Mouse (Mus musculus) hindbrain, embryonic 16.5 days (tissue): Measurements from ENCODE around the gene Acadl. TPM values are rescaled to one million over a fixed set of nuclear protein-coding genes. Genes with fewer than 3 reads are reported as not detected.

ENCODE experiments used
- ATAC-seq: fragments of 200-750 bp; cut with Nextera tagmentation; 2 replicates; pipeline ENCODE4 v1.8.0; 2017; ENCODE audit warnings: moderate TSS enrichment, moderate library complexity
- H3K27ac ChIP-seq: fragments of 300-500 bp; sonication (generic); 2 replicates; pipeline ENCODE4 v1.5.1; 2014; ENCODE audit warnings: low read depth, mild to moderate bottlenecking, control low read depth, low read length, moderate library complexity
- H3K27me3 ChIP-seq: fragments of 300-500 bp; sonication (generic); replicated peaks from 2 replicates; pipeline ENCODE4 v1.6.1; 2014; ENCODE audit warnings: low read length; ENCODE audit not compliant: control insufficient read depth, insufficient read depth
- H3K36me3 ChIP-seq: fragments of 300-500 bp; sonication (generic); 2 replicates; pipeline ENCODE4 v1.6.1; 2014; ENCODE audit warnings: mild to moderate bottlenecking, low read length, moderate library complexity, mixed read lengths; ENCODE audit not compliant: control insufficient read depth, insufficient read depth
- H3K4me1 ChIP-seq: fragments of 300-500 bp; sonication (generic); 2 replicates; pipeline ENCODE4 v1.6.1; 2014; ENCODE audit warnings: low read depth, low read length; ENCODE audit not compliant: control insufficient read depth, insufficient read depth
- H3K4me2 ChIP-seq: fragments of 300-500 bp; sonication (generic); 2 replicates; pipeline ENCODE4 v1.6.1; 2014; ENCODE audit warnings: mild to moderate bottlenecking, low read length, control low read depth, moderate library complexity
- H3K4me3 ChIP-seq: fragments of 300-500 bp; sonication (generic); 2 replicates; pipeline ENCODE4 v1.5.1; 2014; ENCODE audit warnings: mild to moderate bottlenecking, low read length, control low read depth, moderate library complexity
- H3K9ac ChIP-seq: fragments of 300-500 bp; sonication (generic); 2 replicates; pipeline ENCODE4 v1.6.1; 2014; ENCODE audit warnings: low read depth, mild to moderate bottlenecking, control low read depth, low read length, moderate library complexity
- H3K9me3 ChIP-seq: fragments of 300-500 bp; sonication (generic); 2 replicates; pipeline ENCODE4 v1.6.1; 2014; ENCODE audit warnings: mild to moderate bottlenecking, low read length, moderate library complexity; ENCODE audit not compliant: control insufficient read depth
- WGBS: fragments of 180-500 bp; shearing (Covaris S2); extraction: QIAGEN DNeasy Blood & Tissue Kit; methylation state at CpG from one replicate; pipeline ENCODE4 v1.1.7; 2014; 5-methylcytosine and 5-hydroxymethylcytosine counted together
- polyA plus RNA-seq: library from polyadenylated mRNA; unstranded; fragments of >200 nt; fragmentation: Nextera tagmentation; extraction: Ambion mirVana; gene quantifications from 2 replicates; pipeline ENCODE4 v1.2.1, GENCODE M21; 2015

Acadl gene
- polyA plus RNA-seq, 1 experiment from 2014 or later: 74.9 TPM

- H3K27me3 ChIP-seq: no peaks in the 10 kb centered on the region
- no peak overlapping the region for H3K4me3 ChIP-seq
- H3K9me3 ChIP-seq: 0 out of 2 replicates have a peak, but pooled peaks cover 3% of the 10 kb centered on the region
- 92% methylated on average over 5 of the region's 5 CpGs for whole genome bisulfite sequencing
- peaks cover 7% of the 10 kb centered on the region; the same call in 1 of the 2 replicates for H3K36me3 ChIP-seq
- no peak overlapping the region for H3K9ac ChIP-seq
- H3K4me2 ChIP-seq: no peak overlapping the region
- ATAC-seq: no peak
- no peaks in the 10 kb centered on the region for H3K4me1 ChIP-seq
- no peak overlapping the region for H3K27ac ChIP-seq
These were observed 17.3 kb downstream of the Acadl start for GRCm38 (mm10) chr1:66845690-66846318.

- no peaks in the 10 kb centered on the region for H3K36me3 ChIP-seq
- no peak overlapping the region for H3K4me2 ChIP-seq
- no peak for ATAC-seq
- no peak overlapping the region for H3K9ac ChIP-seq
- H3K27me3 ChIP-seq: no peaks in the 10 kb centered on the region
- H3K9me3 ChIP-seq: no peaks in the 10 kb centered on the region
- H3K27ac ChIP-seq: no peak overlapping the region
- no peak overlapping the region for H3K4me3 ChIP-seq
- H3K4me1 ChIP-seq: no peaks in the 10 kb centered on the region
- 75% methylated on average over 10 of the region's 10 CpGs for WGBS
These were observed 21.1 kb downstream of the Acadl start for GRCm38 (mm10) chr1:66841938-66842337.

GRCm38 (mm10) chr1:66841510-66841909 lies 21.6 kb downstream of the Acadl start:
- ATAC-seq: no peak
- Histone ChIP-seq H3K27me3 (no peaks in the 10 kb centered on the region), H3K4me2 (no peak overlapping the region), H3K4me1 (no peaks in the 10 kb centered on the region), H3K9me3 (no peaks in the 10 kb centered on the region), H3K36me3 (no peaks in the 10 kb centered on the region), H3K4me3 (no peak overlapping the region), H3K27ac (no peak overlapping the region), H3K9ac (no peak overlapping the region)
- WGBS: 89% methylated on average over 6 of the region's 6 CpGs

- WGBS: 75% methylated on average over 7 of the region's 7 CpGs
- ATAC-seq: no peak
- Histone ChIP-seq H3K9ac (no peak overlapping the region), H3K36me3 (no peaks in the 10 kb centered on the region), H3K27ac (no peak overlapping the region), H3K27me3 (no peaks in the 10 kb centered on the region), H3K4me2 (no peak overlapping the region), H3K9me3 (no peaks in the 10 kb centered on the region), H3K4me3 (no peak overlapping the region), H3K4me1 (no peaks in the 10 kb centered on the region)
These were observed 23.2 kb downstream of the Acadl start for GRCm38 (mm10) chr1:66839755-66840438.

- Histone ChIP-seq H3K4me1 (no peaks in the 10 kb centered on the region), H3K9me3 (no peaks in the 10 kb centered on the region), H3K27ac (no peak overlapping the region), H3K27me3 (no peaks in the 10 kb centered on the region), H3K4me3 (no peak overlapping the region), H3K4me2 (no peak overlapping the region), H3K36me3 (no peaks in the 10 kb centered on the region), H3K9ac (no peak overlapping the region)
- 90% methylated on average over 1 of the region's 1 CpGs for WGBS
- ATAC-seq: no peak
These were observed 23.9 kb downstream of the Acadl start for GRCm38 (mm10) chr1:66839135-66839534.

- H3K4me2 ChIP-seq: no peak overlapping the region
- no peak overlapping the region for H3K4me3 ChIP-seq
- no peak overlapping the region for H3K9ac ChIP-seq
- no peaks in the 10 kb centered on the region for H3K27me3 ChIP-seq
- 56% methylated on average over 16 of the region's 16 CpGs for WGBS
- no peaks in the 10 kb centered on the region for H3K9me3 ChIP-seq
- H3K36me3 ChIP-seq: no peaks in the 10 kb centered on the region
- no peak overlapping the region for H3K27ac ChIP-seq
- H3K4me1 ChIP-seq: no peaks in the 10 kb centered on the region
- ATAC-seq: no peak
These were observed 24.7 kb downstream of the Acadl start for GRCm38 (mm10) chr1:66838184-66839042.

GRCm38 (mm10) chr1:66837207-66837606 lies 25.9 kb downstream of the Acadl start:
- Histone ChIP-seq H3K9ac (no peak overlapping the region), H3K4me3 (no peak overlapping the region), H3K9me3 (no peaks in the 10 kb centered on the region), H3K36me3 (no peaks in the 10 kb centered on the region), H3K4me1 (no peaks in the 10 kb centered on the region), H3K27ac (no peak overlapping the region), H3K27me3 (no peaks in the 10 kb centered on the region), H3K4me2 (no peak overlapping the region)
- no peak for ATAC-seq
- WGBS: 85% methylated on average over 3 of the region's 3 CpGs

- H3K9me3 ChIP-seq: no peaks in the 10 kb centered on the region
- H3K27ac ChIP-seq: no peak overlapping the region
- no peak overlapping the region for H3K9ac ChIP-seq
- H3K4me2 ChIP-seq: no peak overlapping the region
- H3K36me3 ChIP-seq: no peaks in the 10 kb centered on the region
- ATAC-seq: no peak
- H3K4me3 ChIP-seq: no peak overlapping the region
- 89% methylated on average over 7 of the region's 7 CpGs for WGBS
- no peaks in the 10 kb centered on the region for H3K4me1 ChIP-seq
- H3K27me3 ChIP-seq: no peaks in the 10 kb centered on the region
These were observed 30.4 kb downstream of the Acadl start for GRCm38 (mm10) chr1:66832636-66833165.
